Mouse (Mus musculus) common myeloid progenitor, adult 5-6 weeks (primary cell): ENCODE data around the gene Clec3b. TPM values are rescaled to one million over a fixed set of nuclear protein-coding genes. Genes with fewer than 3 reads are reported as not detected.
A peak's percentile ranks its signal among the peaks of the same experiment; 100 is the strongest.

Experiments used
- ATAC-seq: replicated peaks from 2 replicates; pipeline ENCODE4 v1.8.0; 2016; ENCODE audit warnings: low read depth, mild to moderate bottlenecking, moderate TSS enrichment, inconsistent platforms; ENCODE audit not compliant: poor library complexity, severe bottlenecking
- total RNA-seq: library from RNA; stranded (forward); fragments of 200-1000, 187-1606 nt; gene quantifications from 2 replicates; pipeline ENCODE4 v1.2.3, GENCODE M21; 2017

The Clec3b gene
- total RNA-seq, 1 experiment from 2014 or later, result not detected

DNA sequence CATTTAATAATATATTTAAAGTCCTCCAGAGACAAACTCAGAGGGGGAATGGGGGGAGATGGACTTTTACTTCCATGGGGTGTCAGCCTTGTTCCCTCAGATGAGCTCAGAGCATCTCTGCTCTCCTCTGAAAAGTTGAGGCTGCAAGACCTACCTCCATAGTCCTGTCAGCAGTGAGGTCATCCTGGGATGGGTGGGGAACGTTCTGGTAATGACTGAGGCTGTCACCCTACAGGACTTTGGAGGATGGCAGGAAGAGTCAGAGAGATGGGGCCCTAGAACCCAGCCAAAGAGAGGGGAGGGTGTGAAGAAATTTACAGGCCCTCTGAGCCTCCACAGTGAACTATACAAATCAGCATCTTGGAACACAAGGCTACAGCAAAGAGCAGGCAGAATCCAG, 815 bp downstream of the Clec3b start:
- no peak for ATAC-seq

DNA sequence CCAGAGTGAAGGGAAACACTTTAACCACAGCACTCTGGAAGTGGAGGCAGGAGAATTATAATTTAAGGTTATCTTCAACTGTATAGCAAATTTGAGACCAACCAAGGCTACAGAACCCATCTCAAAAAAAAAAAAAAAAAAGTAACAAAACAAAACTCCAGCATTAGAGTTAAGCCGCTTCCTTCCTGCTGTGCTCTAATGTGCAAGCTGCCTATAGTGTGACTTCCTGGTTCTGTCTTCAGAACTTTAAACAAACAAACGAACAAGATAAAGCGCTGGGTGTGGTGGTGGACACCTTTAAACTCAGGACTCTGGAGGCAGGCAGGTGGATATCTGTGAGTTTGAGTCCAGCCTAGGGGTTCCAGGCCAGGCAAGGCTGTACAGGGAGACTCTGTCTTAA, 1.3 kb downstream of the Clec3b start:
- peak; percentile 45; the same call in 1 of the 2 replicates for ATAC-seq

DNA sequence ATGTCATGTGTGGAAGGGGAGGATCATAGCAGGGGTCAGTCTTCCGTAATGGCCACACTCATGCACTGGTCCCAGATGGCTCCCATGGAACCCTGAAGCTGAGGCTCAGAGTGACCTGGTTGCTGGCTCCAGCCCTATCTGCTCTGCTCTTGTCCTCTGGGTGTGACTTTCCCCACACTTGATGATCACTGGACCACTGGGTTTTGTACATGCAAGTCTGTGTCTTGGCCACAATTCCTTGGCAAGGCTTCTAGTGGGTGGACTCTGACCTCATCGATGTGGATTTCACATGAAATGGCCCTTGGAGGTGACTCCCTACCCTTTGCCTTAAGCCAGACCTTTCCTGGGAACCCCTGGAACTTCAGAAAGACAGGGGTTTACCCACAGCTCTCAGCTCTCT, 2.4 kb downstream of the Clec3b start:
- no peak for ATAC-seq

DNA sequence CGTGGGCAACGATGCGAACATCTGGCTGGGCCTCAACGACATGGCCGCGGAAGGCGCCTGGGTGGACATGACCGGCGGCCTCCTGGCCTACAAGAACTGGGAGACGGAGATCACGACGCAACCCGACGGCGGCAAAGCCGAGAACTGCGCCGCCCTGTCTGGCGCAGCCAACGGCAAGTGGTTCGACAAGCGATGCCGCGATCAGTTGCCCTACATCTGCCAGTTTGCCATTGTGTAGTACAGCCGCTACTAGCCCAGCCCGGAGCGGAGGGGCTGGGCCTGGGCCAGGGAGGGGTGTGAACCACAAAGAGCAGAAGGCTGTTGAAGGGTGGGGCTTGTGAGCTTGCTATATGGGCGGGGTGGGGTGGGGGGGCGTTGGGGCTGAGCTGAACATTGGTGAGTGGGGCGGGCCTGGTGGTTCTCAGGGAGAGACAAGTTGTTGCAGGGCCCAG, 6.2 kb downstream of the Clec3b start:
- no peak for ATAC-seq

DNA sequence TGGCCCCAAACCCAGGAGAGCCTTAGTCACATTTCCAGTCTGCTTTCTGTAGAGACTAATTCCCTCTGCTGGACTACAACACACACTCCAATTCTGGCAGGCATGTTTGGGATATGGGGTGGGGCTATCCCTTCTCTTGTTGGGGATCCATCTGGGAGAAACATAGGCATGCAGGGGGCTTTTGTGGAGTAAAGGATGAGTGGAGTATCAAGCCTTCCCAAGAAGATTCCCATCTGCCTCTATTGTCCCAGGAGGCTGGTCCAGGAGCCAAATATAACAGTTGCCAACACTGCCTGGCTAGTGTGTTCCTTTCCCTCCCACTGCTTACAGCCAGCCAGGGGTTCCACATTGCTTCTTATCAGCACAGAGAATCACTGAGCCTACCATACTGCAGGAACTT, 7.0 kb downstream of the Clec3b start:
- no peak for ATAC-seq

DNA sequence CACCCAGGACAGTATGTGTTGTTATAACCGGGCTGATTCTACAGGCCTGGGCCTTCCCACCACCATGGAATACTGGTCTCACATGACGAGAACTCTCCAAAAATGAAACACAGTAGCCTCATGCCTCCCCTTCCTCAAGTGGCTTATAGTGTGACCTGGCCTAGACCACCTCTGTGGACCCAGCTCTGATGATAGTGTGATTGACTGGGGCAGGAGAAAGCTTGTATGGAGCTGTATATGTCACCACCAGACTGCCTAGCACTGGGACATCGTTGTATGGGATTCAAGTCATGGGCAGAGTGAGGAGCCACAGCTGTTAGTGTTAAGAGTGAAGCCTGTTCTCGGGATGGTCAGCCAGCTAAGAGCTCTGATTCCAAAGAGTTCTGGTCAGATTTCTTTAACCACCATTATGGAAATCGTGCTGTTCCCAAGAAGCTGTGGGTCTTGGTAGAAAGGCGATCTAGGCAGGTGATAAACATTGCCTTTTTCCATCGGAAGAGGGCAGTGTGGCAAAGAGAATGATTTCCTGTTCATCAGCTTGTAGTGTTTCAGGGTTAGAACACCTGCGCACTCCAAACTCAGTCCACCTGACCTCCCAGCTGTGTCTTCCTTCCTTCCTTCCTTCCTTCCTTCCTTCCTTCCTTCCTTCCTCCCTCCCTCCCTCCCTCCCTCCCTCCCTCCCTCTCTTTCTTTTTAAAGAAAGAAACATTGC, 7.5 kb downstream of the Clec3b start:
- ATAC-seq, result peak; percentile 45

DNA sequence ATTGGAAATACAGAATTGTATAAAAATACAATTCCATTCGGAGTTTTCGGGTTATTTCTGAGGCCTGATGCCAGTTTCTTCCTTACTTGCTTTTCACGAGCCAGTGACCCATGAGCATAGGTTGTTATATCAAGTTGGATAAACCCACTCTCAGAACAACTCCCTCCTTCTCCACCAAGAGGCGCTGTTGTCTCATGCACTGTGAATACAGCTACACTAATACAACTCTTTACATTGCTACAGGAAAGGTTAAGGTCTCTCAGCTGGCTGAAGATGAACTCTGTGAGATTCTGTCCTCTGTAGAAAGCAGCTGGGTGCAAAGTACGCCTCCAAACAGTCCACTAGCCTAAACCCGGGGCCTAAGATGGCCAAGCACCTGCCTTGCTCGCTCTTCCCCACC, 8.6 kb downstream of the Clec3b start:
- peak; percentile 90 for ATAC-seq

DNA sequence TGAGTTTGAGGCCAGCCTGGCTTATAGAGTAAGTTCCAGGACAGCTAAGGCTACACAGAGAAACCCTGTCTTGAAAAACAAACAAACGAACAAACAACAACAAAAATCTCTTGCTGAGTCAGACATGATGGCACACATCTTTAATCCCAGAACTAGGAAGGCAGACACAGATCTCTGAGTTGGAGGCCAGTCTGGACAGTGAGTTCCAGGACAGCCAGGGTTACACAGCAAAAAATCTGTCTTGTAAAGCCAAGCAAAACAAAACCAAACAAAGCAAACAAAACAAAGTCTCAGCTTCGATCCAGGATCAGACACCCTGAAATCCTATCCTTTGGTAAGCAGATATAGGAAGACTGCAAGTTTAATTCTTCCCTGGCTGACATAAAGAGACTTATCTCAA, 11.0 kb downstream of the Clec3b start:
- no peak for ATAC-seq

DNA sequence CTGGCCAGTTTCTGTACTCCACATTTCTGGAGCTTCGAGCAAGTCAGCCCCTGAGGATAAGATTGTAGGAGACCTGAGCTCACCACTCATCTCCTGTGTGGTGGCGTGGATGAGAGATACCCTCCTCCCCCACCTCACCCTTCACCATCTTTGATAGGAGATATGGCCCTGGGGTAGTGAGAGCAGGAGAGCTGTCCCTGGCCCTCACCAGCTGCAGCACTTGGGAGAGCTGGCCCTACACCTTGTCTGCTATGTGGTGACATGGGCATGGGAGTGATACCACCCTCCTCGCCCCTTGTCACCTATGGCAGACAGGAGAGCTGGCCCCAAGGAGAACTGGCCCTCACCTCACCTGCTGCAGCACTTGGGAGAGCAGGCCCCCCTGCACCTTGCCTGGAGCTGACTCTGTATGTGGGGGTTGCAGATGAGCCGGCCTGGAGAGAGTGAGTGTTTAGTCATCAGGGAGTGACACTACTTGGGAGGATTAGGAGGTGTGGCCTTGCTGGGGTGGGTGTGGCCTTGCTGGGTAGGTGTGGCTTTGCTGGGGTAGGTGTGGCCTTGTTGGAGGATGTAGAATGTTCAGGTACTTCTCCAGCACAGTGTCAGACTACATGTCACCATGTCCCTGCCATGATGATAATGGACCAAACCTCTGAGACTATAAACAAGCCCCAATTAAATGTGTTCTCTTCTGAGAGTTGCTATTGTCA, 12.4 kb downstream of the Clec3b start:
- no peak for ATAC-seq

DNA sequence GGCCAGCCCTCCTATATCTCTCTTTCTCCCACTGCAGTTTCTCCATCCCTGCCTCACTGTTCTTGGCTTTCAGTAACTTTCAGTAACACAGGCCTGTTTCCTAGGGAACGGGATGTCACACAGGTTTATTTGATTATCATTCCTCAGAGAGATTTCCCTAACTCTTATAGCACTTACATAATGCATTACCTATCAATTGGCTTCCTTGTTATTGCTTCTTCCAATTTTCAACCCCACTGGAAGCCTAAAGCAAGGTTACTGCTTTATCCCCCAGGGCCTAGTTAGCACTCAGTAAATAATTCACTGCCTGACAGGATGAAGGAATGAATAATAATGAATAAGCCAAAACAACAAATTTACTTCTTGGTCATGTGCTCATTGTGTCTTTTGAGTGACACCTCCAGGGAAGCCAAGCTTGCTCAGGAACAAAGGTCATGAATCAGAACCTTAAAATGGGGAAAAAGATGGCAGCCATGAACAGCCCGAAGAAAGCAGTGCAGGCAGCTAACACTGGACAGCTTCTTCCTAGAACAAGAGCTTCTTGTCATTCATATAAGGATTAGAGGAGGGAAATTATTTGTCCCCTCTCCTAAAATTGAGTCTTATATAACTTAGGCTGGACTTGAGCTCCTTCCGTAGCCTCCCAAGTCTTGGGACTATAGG, 15.2 kb downstream of the Clec3b start:
- no peak for ATAC-seq

DNA sequence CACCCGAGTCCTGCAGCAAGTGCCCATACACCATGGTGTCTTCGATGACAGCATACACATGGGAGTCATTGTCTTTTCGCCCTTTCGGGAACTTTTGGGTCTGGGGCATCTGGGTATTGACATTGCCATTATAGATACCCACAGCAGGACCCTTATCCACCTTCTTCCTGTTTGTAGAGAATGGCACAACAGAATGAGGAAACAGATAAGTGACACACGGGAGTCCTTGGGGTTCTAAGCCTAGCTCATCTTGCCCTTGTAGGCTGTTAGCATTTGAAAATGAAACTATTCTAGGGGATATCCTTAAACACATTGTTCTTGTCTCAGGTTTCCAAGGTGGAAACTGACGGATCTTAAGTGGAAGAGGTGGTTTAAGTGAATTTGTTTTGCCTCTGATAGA, 23.0 kb downstream of the Clec3b start:
- 0 out of 2 replicates have a peak, but pooled peaks have one; percentile 32 for ATAC-seq

DNA sequence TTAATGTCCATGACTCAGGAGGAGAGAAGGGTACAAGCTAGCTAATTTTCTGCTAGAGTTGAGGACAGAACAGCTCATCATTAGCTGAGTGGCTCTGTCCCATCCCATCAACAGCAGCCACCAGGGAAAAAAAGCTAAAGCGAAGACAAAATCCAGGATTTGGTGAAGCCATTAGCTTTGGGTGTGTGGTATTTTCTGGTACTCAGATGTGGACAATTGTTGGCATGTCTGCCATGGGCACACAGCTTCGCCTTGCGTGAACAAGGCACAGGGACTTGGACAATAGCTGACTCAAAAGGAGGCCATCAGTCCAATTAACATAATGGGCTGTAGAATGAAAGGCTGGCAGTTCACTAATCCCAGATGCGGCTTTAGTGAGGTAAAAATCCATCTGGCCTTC, 23.6 kb downstream of the Clec3b start:
- no peak for ATAC-seq

DNA sequence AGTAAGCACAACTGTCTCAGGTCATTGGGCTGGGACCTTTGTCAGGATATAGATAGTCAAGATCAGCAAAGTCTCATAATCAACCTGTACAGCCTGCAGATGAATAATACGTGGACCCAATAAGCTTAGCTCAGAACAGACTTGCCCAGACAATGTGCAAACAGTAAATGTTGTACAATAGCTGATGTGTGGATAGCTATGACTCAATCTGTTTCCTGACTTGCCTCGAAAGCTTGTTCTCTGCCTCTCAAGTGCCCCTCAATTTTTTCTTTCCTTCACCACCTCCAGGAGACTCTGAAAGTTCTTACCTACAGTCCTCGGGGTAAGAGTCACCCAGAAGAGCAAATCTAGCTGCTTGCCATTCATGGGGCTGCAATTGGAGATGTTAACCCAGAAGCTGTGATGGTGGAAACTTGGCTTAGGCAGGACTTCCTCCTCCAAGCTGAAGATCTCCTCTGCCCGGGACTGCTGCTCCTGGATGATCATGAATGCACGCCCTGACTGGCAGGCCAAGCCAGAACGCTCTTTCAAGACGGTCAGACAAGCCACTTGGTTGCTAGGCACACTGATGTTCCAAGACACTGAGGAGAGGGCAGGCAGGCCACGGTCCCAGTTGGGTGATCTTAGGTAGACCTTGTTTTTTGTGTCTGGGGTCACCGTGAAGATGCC, 26.8 kb downstream of the Clec3b start:
- ATAC-seq, result no peak

DNA sequence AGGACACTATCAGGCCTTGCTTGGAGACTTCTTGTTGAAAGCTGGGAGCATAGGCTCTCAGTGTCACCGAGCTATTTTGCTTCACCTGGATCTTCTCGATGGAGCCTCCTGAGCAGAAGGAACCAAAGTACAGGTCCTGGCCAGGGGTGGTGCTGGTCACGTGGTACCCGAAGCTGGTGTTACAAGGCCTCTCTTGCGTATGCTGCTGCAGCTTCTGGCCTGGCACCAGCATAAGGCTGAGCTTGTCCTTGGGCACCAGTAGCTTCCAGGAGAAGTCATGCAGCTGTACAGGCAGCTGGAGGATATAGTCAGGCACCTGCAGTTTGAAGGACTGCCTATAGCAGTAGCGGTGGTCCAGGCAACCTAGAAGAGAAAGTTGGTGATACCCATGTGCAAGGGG, 29.3 kb downstream of the Clec3b start:
- ATAC-seq, result no peak

DNA sequence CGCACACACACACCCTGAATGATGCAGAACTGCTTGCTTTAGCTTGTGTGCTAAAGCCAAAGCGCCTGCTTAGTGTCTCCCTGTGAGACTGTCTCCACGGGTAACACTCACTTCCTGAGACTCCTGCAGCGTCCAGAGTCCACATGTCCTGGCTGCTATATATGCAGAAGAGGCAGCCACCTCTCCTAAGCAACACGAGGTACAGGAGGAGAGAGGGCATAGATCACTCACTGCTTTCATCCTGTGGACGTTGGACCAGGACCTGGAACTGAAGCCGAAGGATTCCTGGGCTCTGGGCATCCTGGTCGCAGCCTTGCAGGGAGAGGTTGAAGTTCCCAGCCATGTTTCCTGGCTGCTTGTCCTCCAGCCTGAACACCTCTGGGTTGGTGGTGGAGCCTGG, 32.5 kb downstream of the Clec3b start:
- no peak for ATAC-seq

DNA sequence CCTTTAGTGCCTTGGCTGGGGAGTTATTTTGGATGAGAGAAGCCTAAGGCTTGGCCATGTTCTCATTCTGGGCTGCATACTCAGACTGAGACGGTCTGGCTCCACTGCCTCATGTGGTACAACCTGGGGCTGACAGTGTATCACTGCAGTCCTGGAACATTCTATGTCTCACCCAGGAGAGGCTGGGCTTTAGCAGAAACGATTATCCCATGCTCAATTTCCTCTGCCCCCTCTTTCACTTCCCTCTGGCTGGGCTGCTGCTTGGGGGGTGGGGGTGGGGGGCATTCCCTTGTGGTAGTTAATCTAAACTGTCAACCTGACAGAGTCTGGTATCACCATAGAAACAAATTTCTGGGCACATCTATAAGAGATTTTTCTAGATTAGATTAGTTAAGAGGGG, 34.8 kb downstream of the Clec3b start:
- ATAC-seq, result peak; percentile 69

DNA sequence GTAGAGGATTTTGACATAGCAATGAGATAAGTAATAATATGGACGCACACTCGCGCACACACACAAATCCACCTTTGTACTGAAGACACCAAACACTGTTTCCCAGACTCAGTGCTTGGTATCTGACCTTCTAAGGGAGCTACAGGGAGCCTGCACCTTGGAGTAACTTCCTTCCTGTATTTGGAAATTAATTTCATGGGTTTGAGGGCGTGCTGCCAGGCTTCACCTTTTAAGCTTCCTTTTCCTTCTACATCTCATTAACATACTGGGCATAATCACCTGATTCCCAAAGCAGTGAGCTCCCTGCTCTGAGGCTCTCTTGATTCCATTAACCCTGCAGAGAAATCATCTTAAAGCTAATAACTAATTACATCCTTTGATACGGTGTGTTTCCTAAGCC, 35.4 kb downstream of the Clec3b start:
- ATAC-seq, result no peak

DNA sequence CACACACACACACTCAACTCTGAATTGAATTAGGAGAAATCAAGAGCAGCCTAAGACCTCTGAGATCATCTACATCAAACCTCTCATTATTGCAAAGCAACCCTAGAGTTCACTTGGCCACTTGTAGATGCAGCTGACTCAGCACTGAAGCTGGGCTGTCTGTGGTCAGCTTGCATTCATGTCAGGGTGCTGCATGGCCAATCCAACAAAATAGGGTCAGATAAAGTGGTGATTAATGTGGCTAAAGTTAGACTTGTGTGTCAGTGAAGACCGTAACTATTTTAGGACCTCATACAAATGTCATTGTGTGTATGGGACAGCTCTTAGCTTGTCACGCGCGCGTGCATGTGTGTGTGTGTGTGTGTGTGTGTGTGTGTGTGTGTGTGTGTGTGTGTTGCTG, 36.8 kb downstream of the Clec3b start:
- peak; percentile 56 for ATAC-seq

DNA sequence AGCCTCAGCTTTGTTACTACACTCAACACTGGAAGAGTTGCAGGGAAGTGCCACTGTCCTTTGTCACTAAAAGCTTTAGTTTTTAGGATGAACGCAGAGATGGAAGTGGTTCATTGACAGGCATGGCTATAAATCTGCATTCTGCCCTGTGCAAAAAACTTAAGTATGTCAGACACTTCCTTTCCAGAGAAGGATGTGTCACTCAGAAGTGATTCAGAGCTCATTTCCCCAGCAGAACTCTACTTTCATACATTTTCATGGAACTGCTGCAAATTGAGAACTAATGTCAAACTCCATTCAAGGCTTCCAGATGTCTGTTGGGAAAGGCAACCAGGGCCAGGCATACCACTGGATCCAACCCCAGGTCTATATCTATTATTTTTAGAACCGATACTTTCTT, 37.5 kb downstream of the Clec3b start:
- ATAC-seq, result no peak

DNA sequence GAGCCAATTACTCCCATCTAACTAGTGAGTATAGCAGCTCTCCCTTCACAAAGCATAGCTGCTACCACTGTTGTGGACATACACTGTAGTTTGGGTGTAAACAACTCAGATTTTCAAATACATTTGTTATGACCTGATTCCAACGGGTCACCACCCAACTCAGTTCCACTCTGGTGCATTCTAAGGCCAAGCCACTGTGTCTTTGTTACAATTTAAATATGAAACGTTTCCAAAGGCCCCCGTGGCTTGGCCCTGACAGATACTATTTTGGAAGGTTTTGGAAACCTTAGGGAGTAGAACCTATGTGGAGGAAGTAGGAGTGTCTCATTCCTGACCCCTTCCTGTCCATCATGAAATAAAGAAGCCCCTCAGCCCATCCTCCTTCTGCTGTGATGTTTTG, 49.4 kb downstream of the Clec3b start:
- no peak for ATAC-seq

DNA sequence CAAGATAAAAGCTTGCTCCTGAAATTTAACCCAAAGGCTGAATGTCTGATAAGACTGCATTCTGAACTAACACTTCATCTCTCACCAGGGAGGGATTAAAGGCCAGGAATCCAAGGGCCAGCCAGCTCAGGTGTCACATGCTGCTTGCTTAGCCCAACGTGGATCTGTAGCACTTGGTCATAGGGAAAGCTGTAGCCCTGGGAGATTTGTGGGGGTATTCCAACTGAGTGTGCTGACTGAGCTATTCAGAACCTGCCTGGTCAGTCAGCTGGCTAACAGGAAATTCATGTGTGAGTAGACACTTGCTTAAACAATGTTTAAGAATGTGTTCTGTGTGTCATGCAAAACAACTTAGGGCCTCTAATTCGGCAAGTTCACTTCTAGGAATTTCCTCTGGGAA, 55.8 kb downstream of the Clec3b start:
- ATAC-seq, result no peak
